Mouse (Mus musculus): ENCODE data around the gene Tmem132c.

GRCm38 (mm10) chr5:127198850-127199249 is 42.8 kb upstream of the Tmem132c start:
- TF ChIP-seq CTCF (IDR thresholded peaks at IDR 0.05; ENCODE audit: insufficient read depth, low read depth, low read length) (no peak), POLR2A (IDR thresholded peaks at IDR 0.05; ENCODE audit: insufficient read depth, low read depth, low read length) (no peak)

Measured in olfactory bulb, adult 2 months (tissue).